Comparison of ENCODE assay signal across 11 mouse cellular contexts in the genomic region with DNA sequence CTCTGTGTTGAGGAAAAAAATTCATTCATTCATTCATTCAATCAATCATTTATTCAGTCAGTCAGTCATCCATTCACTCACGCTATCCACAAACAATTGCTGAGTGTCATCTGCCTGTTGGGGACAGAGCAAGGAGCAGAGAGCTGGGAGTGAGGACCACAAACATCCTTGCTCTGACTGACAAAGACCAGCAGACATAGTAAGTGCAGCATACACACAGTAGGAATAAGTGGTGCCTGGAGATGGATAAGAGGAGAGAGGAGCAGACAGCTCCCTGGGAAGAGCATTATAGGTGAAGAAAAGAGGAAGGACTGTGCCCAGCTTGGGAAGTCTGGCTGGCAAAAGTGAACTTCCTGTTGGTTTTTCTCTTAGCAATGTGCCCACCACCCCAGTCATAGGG. TPM values are rescaled to one million over a fixed set of nuclear protein-coding genes. Genes with fewer than 3 reads are reported as not detected.
DNase-seq lines count a peak whose midpoint lies in the region; ATAC-seq lines count a peak whose summit lies in the region.
"Had no signal": no experiment of that assay in that cellular context is flagged by ENCODE, and none has a peak within 500 bp of the region (broad histone marks: within the 10 kb centered on the region; RNA-seq: fewer than 3 reads in every experiment).

No protein-coding gene starts in this region.

- no peaks in the 10 kb centered on the region for H3K27me3 ChIP-seq in heart, embryonic 13.5 days (replicated peaks)
- H3K27me3 ChIP-seq in lung, embryonic 16.5 days (ENCODE audit: control insufficient read depth, insufficient read depth, low read depth, low read length), result no peaks in the 10 kb centered on the region
- 0 out of 2 replicates have a peak, but pooled peaks cover 4% of the 10 kb centered on the region for H3K27me3 ChIP-seq in embryonic facial prominence, embryonic 10.5 days (replicated peaks; ENCODE audit: low read depth, poor library complexity, severe bottlenecking)
- no peaks in the 10 kb centered on the region for H3K27me3 ChIP-seq in liver, embryonic 16.5 days (ENCODE audit: control insufficient read depth, insufficient read depth, low read depth, low read length)
- H3K27me3 ChIP-seq: hindbrain, embryonic 12.5 days; neural tube, embryonic 13.5 days had no signal

- H3K4me3 ChIP-seq in heart, embryonic 13.5 days, result no peak overlapping the region
- H3K4me3 ChIP-seq in lung, embryonic 16.5 days (ENCODE audit: low read length), result no peak overlapping the region
- H3K4me3 ChIP-seq in embryonic facial prominence, embryonic 10.5 days, result no peak overlapping the region; the same call in 1 of the 2 replicates
- no peak overlapping the region for H3K4me3 ChIP-seq in liver, embryonic 16.5 days (ENCODE audit: low read depth, low read length)
- H3K4me3 ChIP-seq: hindbrain, embryonic 12.5 days; neural tube, embryonic 13.5 days had no signal

- ATAC-seq in heart, embryonic 13.5 days (ENCODE audit: extremely low read depth, insufficient number of reproducible peaks, low FRiP score, low TSS enrichment), result no peak; the same call in 1 of the 2 replicates
- peak; percentile 10; the same call in 1 of the 2 replicates for ATAC-seq in lung, embryonic 16.5 days (ENCODE audit: low read depth)
- ATAC-seq in liver, embryonic 16.5 days (ENCODE audit: low read depth), result no peak
- ATAC-seq in megakaryocyte-erythroid progenitor cell, adult 5-6 weeks (replicated peaks; ENCODE audit: low FRiP score, low TSS enrichment, poor library complexity, severe bottlenecking), result no peak

- intact Hi-C loops in heart, postnatal 25 days (cut with DNase I), result no loop called here

- H3K4me1 ChIP-seq in heart, embryonic 13.5 days, result peaks cover 6% of the 10 kb centered on the region
- H3K4me1 ChIP-seq in lung, embryonic 16.5 days (replicated peaks; ENCODE audit: control insufficient read depth, insufficient read depth, low read length), result peaks cover 3% of the 10 kb centered on the region
- peaks cover 7% of the 10 kb centered on the region for H3K4me1 ChIP-seq in embryonic facial prominence, embryonic 10.5 days
- H3K4me1 ChIP-seq in liver, embryonic 16.5 days (ENCODE audit: control insufficient read depth, low read depth, low read length), result no peaks in the 10 kb centered on the region; the same call in none of the 2 replicates

- H3K4me2 ChIP-seq in heart, embryonic 13.5 days, result peak overlapping the region; percentile 55
- peak overlapping the region; percentile 39 for H3K4me2 ChIP-seq in lung, embryonic 16.5 days (ENCODE audit: low read depth, low read length)
- peak overlapping the region; percentile 30; the same call in 1 of the 2 replicates for H3K4me2 ChIP-seq in liver, embryonic 16.5 days (ENCODE audit: low read depth, low read length)

- H3K36me3 ChIP-seq in heart, embryonic 13.5 days, result no peaks in the 10 kb centered on the region
- no peaks in the 10 kb centered on the region for H3K36me3 ChIP-seq in lung, embryonic 16.5 days (ENCODE audit: control insufficient read depth, insufficient read depth, low read length)
- H3K36me3 ChIP-seq in embryonic facial prominence, embryonic 10.5 days (replicated peaks), result no peaks in the 10 kb centered on the region
- H3K36me3 ChIP-seq in liver, embryonic 16.5 days (ENCODE audit: control insufficient read depth, insufficient read depth), result no peaks in the 10 kb centered on the region
- H3K36me3 ChIP-seq: hindbrain, embryonic 12.5 days; neural tube, embryonic 13.5 days had no signal

- no peaks in the 10 kb centered on the region for H3K9me3 ChIP-seq in heart, embryonic 13.5 days
- H3K9me3 ChIP-seq in lung, embryonic 16.5 days (ENCODE audit: control insufficient read depth, low read length), result no peaks in the 10 kb centered on the region
- H3K9me3 ChIP-seq in embryonic facial prominence, embryonic 10.5 days, result no peaks in the 10 kb centered on the region
- H3K9me3 ChIP-seq in liver, embryonic 16.5 days (replicated peaks; ENCODE audit: control insufficient read depth, low read length), result no peaks in the 10 kb centered on the region
- H3K9me3 ChIP-seq: hindbrain, embryonic 12.5 days; neural tube, embryonic 13.5 days had no signal

- no peak overlapping the region for H3K9ac ChIP-seq in heart, embryonic 13.5 days
- H3K9ac ChIP-seq in lung, embryonic 16.5 days (ENCODE audit: low read length), result no peak overlapping the region
- H3K9ac ChIP-seq in liver, embryonic 16.5 days (ENCODE audit: low read depth, low read length), result no peak overlapping the region
- H3K9ac ChIP-seq: forebrain, postnatal 0 days; hindbrain, embryonic 12.5 days; neural tube, embryonic 13.5 days had no signal

- WGBS in heart, embryonic 13.5 days, result 81% methylated on average over 1 of the region's 1 CpGs
- 74% methylated on average over 1 of the region's 1 CpGs for WGBS in lung, embryonic 16.5 days
- WGBS in embryonic facial prominence, embryonic 10.5 days, result 79% methylated on average over 1 of the region's 1 CpGs
- 53% methylated on average over 1 of the region's 1 CpGs for WGBS in liver, embryonic 16.5 days (ENCODE audit: insufficient replicate concordance)

- DNase-seq in heart, postnatal 25 days (ENCODE audit: low spot score), result no peak
- no peak for DNase-seq in lung, postnatal 25 days (ENCODE audit: low spot score)
- no peak for DNase-seq in embryonic facial prominence, embryonic 10.5 days (ENCODE audit: low spot score)
- DNase-seq in urinary bladder, postnatal 14 days (ENCODE audit: low spot score), result no peak
- DNase-seq: forebrain, postnatal 0 days had no signal

- no peak overlapping the region; the same call in 1 of the 2 replicates for H3K27ac ChIP-seq in heart, embryonic 13.5 days (replicated peaks)
- peak overlapping the region; percentile 28; the same call in 1 of the 2 replicates for H3K27ac ChIP-seq in lung, embryonic 16.5 days (ENCODE audit: low read length)
- peak overlapping the region; percentile 79; the same call in 1 of the 2 replicates for H3K27ac ChIP-seq in embryonic facial prominence, embryonic 10.5 days (replicated peaks)
- H3K27ac ChIP-seq in liver, embryonic 16.5 days (ENCODE audit: low read length), result no peak overlapping the region
- H3K27ac ChIP-seq: hindbrain, embryonic 12.5 days; neural tube, embryonic 13.5 days had no signal

RNA-seq across cellular contexts. Expression of gene Epas1, which starts 21.0 kb away (rescaled TPM):
- 5.1 and 5.6 TPM in 2 replicates for polyA plus RNA-seq in heart, embryonic 13.5 days (2015; fragmentation: Nextera tagmentation; extraction: Ambion mirVana)
- 100 to 1,000 TPM; 235 to 266 TPM for total RNA-seq in heart, postnatal 25 days (2021)
- polyA plus RNA-seq in lung, embryonic 16.5 days (2015; fragmentation: Nextera tagmentation; extraction: Ambion mirVana), result 13.7 and 14.5 TPM in 2 replicates
- polyA plus RNA-seq in embryonic facial prominence, embryonic 10.5 days (2016; fragmentation: Nextera tagmentation; extraction: Ambion mirVana), result 2.8 and 2.9 TPM in 2 replicates
- 2.7 and 4.0 TPM in 2 replicates for polyA plus RNA-seq in liver, embryonic 16.5 days (2015; fragmentation: Nextera tagmentation; extraction: Ambion mirVana)
- not detected in 2 replicates for total RNA-seq in megakaryocyte-erythroid progenitor cell, adult 5-6 weeks (2014; fragmentation: Nextera tagmentation)
- total RNA-seq in megakaryocyte-erythroid progenitor cell, adult 5-6 weeks (2017), result not detected in 2 replicates

Comparison
In these comparisons a context has a peak if more than half of its experiments do, and no peak if none do; other contexts are left out.
1. H3K27ac ChIP-seq: peak in lung, embryonic 16.5 days (single experiment) and embryonic facial prominence, embryonic 10.5 days (single experiment); none in heart, embryonic 13.5 days (single experiment) and liver, embryonic 16.5 days (single experiment).
2. Peak in every context shown above with its lines, with median percentiles within 50 percentile points of each other: H3K4me2 ChIP-seq.